Mouse (Mus musculus) intestine, embryonic 14.5 days (tissue): Measurements from ENCODE around the gene Acadl. TPM values are rescaled to one million over a fixed set of nuclear protein-coding genes. Genes with fewer than 3 reads are reported as not detected.

Experiments used
- ATAC-seq: fragments of 200-750 bp; cut with Nextera tagmentation; replicated peaks from 2 replicates; pipeline ENCODE4 v1.8.0; 2017; ENCODE audit warnings: low read depth, moderate number of reproducible peaks, moderate TSS enrichment, moderate library complexity; ENCODE audit not compliant: low FRiP score, low TSS enrichment
- DNase-seq: peaks from one replicate; pipeline ENCODE4 v3.0.0-alpha.2; 2018; ENCODE audit warnings: low spot score
- H3K27ac ChIP-seq: fragments of 300-500 bp; sonication (generic); 2 replicates; pipeline ENCODE4 v1.5.1; 2014; ENCODE audit warnings: low read depth, mild to moderate bottlenecking, control low read depth
- H3K27me3 ChIP-seq: fragments of 300-500 bp; sonication (generic); replicated peaks from 2 replicates; pipeline ENCODE4 v1.6.1; 2014; ENCODE audit warnings: low read length, control low read depth; ENCODE audit not compliant: control insufficient read depth, insufficient read depth
- H3K36me3 ChIP-seq: fragments of 300-500 bp; sonication (generic); 2 replicates; pipeline ENCODE4 v1.6.1; 2014; ENCODE audit warnings: low read length, control low read depth; ENCODE audit not compliant: control insufficient read depth, insufficient read depth
- H3K4me1 ChIP-seq: fragments of 300-500 bp; sonication (generic); replicated peaks from 2 replicates; pipeline ENCODE4 v1.6.1; 2014; ENCODE audit warnings: low read length, control low read depth, mixed read lengths; ENCODE audit not compliant: control insufficient read depth, insufficient read depth
- H3K4me2 ChIP-seq: fragments of 300-500 bp; sonication (generic); 2 replicates; pipeline ENCODE4 v1.6.1; 2014; ENCODE audit warnings: low read length
- H3K4me3 ChIP-seq: fragments of 300-500 bp; sonication (generic); 2 replicates; pipeline ENCODE4 v1.5.1; 2014; ENCODE audit warnings: low read depth, low read length, control low read depth, mixed read lengths
- H3K9ac ChIP-seq: fragments of 300-500 bp; sonication (generic); 2 replicates; pipeline ENCODE4 v1.6.1; 2014; ENCODE audit warnings: mild to moderate bottlenecking, low read length
- H3K9me3 ChIP-seq: fragments of 300-500 bp; sonication (generic); 2 replicates; pipeline ENCODE4 v1.6.1; 2016; ENCODE audit warnings: low read length, control low read depth; ENCODE audit not compliant: control insufficient read depth
- WGBS: fragments of 180-500 bp; shearing (Covaris S2); extraction: QIAGEN DNeasy Blood & Tissue Kit; methylation state at CpG from one replicate; pipeline ENCODE4 v1.1.7; 2014; 5-methylcytosine and 5-hydroxymethylcytosine counted together
- polyA plus RNA-seq: library from polyadenylated mRNA; unstranded; fragments of >200 nt; fragmentation: Nextera tagmentation; extraction: Ambion mirVana; gene quantifications from 2 replicates; pipeline ENCODE4 v1.2.1, GENCODE M21; 2014

The Acadl gene
- polyA plus RNA-seq, 1 experiment from 2014 or later = 121 TPM

GRCm38 (mm10) chr1:66782296-66782695, 80.8 kb downstream of the Acadl start:
- Histone ChIP-seq H3K4me2 (no peak overlapping the region), H3K4me3 (no peak overlapping the region), H3K4me1 (no peaks in the 10 kb centered on the region), H3K9ac (no peak overlapping the region), H3K36me3 (no peaks in the 10 kb centered on the region), H3K27me3 (no peaks in the 10 kb centered on the region), H3K9me3 (no peaks in the 10 kb centered on the region), H3K27ac (no peak overlapping the region)
- no peak for DNase-seq
- WGBS = 75% methylated on average over 2 of the region's 2 CpGs
- ATAC-seq = no peak

- Histone ChIP-seq H3K9me3 (no peaks in the 10 kb centered on the region), H3K9ac (no peak overlapping the region), H3K36me3 (no peaks in the 10 kb centered on the region), H3K4me2 (no peak overlapping the region), H3K27me3 (no peaks in the 10 kb centered on the region), H3K4me3 (no peak overlapping the region), H3K4me1 (no peaks in the 10 kb centered on the region), H3K27ac (no peak overlapping the region)
- 78% methylated on average over 4 of the region's 4 CpGs for WGBS
- no peak for ATAC-seq
- DNase-seq = no peak
Measured at GRCm38 (mm10) chr1:66781027-66781426, 82.0 kb downstream of the Acadl start.

Other genes with a start within 250 kb of the Acadl start
- 53.3 and 53.4 TPM in 2 replicates for gene Rpe, start 162.4 kb downstream of the Acadl start, polyA plus RNA-seq
- 13.4 and 14.2 TPM in 2 replicates for gene Kansl1l, start 45.7 kb downstream of the Acadl start, polyA plus RNA-seq
- 13.0 and 14.7 TPM in 2 replicates for gene Myl1, start 82.1 kb upstream of the Acadl start, polyA plus RNA-seq
- gene Lancl1, start 175.6 kb upstream of the Acadl start, polyA plus RNA-seq = 96.4 and 113 TPM in 2 replicates